Mouse (Mus musculus): ENCODE data around the gene Amh. TPM values are rescaled to one million over a fixed set of nuclear protein-coding genes. Genes with fewer than 3 reads are reported as not detected.
A peak's percentile ranks its signal among the peaks of the same experiment; 100 is the strongest.

Amh gene
- polyA plus RNA-seq, 1 experiment from 2014 or later, result 0.47 TPM

- no peak for TF ChIP-seq CTCF (IDR thresholded peaks at IDR 0.05)
- ChIA-PET POLR2A (interaction anchor here (0.6 to 1.2 kb wide), 2 partner anchors 16 to 28 kb away, joined by 3 read pairs; partner anchors contain the start of gene Tmprss9), CTCF (interaction anchor here (0.7 kb wide), 1 partner anchor 28 kb away, joined by 3 read pairs; no protein-coding TSS in a partner anchor)
- in situ Hi-C loops (cut with MboI; ENCODE audit: low pct_unique_long_range_greater_than_20kb), result no loop called here
- no peaks in the 10 kb centered on the region for H3K27me3 ChIP-seq
- DNase-seq (ENCODE audit: low read depth, low spot score) (peak; percentile 51), ATAC-seq (peak; percentile 42)
These were observed 50.1 kb downstream of the Amh start, which contains the start of the genes Lsm7 and Sppl2b for GRCm38 (mm10) chr10:80854913-80855748. Gene Lsm7 (minus strand): TSS chr10:80855209. Gene Sppl2b (plus strand): TSS chr10:80855275.

- ChIA-PET CTCF (interaction anchor here (0.7 to 0.8 kb wide), 2 partner anchors 25 to 27 kb away, joined by 3 read pairs; no protein-coding TSS in a partner anchor), POLR2A (interaction anchor here (1.2 kb wide), 1 partner anchor 28 kb away, joined by 3 read pairs; no protein-coding TSS in a partner anchor)
- ATAC-seq, result no peak
- TF ChIP-seq CTCF (IDR thresholded peaks at IDR 0.05), result no peak
- no peaks in the 10 kb centered on the region for H3K27me3 ChIP-seq
- in situ Hi-C loops (cut with MboI; ENCODE audit: low pct_unique_long_range_greater_than_20kb), result no loop called here
- DNase-seq (ENCODE audit: low read depth, low spot score), result no peak
These were observed 50.7 kb downstream of the Amh start for GRCm38 (mm10) chr10:80855749-80856073.

GRCm38 (mm10) chr10:80856267-80856666 is 51.2 kb downstream of the Amh start:
- ChIA-PET CTCF (interaction anchor here (0.8 kb wide), 1 partner anchor 25 kb away, joined by 3 read pairs; no protein-coding TSS in a partner anchor), POLR2A (interaction anchor here (1.2 kb wide), 1 partner anchor 29 kb away, joined by 3 read pairs; no protein-coding TSS in a partner anchor)
- ATAC-seq (no peak), DNase-seq (ENCODE audit: low read depth, low spot score) (no peak)
- in situ Hi-C loops (cut with MboI; ENCODE audit: low pct_unique_long_range_greater_than_20kb), result no loop called here
- H3K27me3 ChIP-seq, result no peaks in the 10 kb centered on the region
- TF ChIP-seq CTCF (IDR thresholded peaks at IDR 0.05), result no peak

GRCm38 (mm10) chr10:80856908-80857307 is 51.9 kb downstream of the Amh start:
- POLR2A ChIA-PET, result no interaction called here
- ATAC-seq, result no peak
- CTCF ChIA-PET, result no interaction called here
- no peaks in the 10 kb centered on the region for H3K27me3 ChIP-seq
- in situ Hi-C loops (cut with MboI; ENCODE audit: low pct_unique_long_range_greater_than_20kb), result no loop called here
- no peak for DNase-seq (ENCODE audit: low read depth, low spot score)
- TF ChIP-seq CTCF (IDR thresholded peaks at IDR 0.05), result no peak

Other genes with a start within 250 kb of the Amh start
- 32.2 TPM for gene Rexo1, start 243.7 kb upstream of the Amh start, polyA plus RNA-seq (2021)
- 18.7 TPM for gene Klf16, start 227.9 kb upstream of the Amh start, polyA plus RNA-seq (2021)
- gene Abhd17a, start 214.9 kb upstream of the Amh start, polyA plus RNA-seq (2021), result 74.3 TPM
- 76.6 TPM for gene Scamp4, start 202.4 kb upstream of the Amh start, polyA plus RNA-seq (2021)
- 4.7 TPM for gene Adat3, start 202.4 kb upstream of the Amh start, polyA plus RNA-seq (2021)
- 1.7 TPM for gene Gm49322, start 199.2 kb upstream of the Amh start, polyA plus RNA-seq (2021)
- 164 TPM for gene Csnk1g2, start 182.4 kb upstream of the Amh start, polyA plus RNA-seq (2021)
- 70.4 TPM for gene Btbd2, start 148.2 kb upstream of the Amh start, polyA plus RNA-seq (2021)
- 124 TPM for gene Mknk2, start 127.1 kb upstream of the Amh start, polyA plus RNA-seq (2021)
- 15.9 TPM for gene Mob3a, start 103.3 kb upstream of the Amh start, polyA plus RNA-seq (2021)
- 12.0 TPM for gene Izumo4, start 103.1 kb upstream of the Amh start, polyA plus RNA-seq (2021)
- 103 TPM for gene Ap3d1, start 63.0 kb upstream of the Amh start, polyA plus RNA-seq (2021)
- gene Dot1l, start 50.0 kb upstream of the Amh start, polyA plus RNA-seq (2021), result 24.0 TPM
- gene Sf3a2, start 7.0 kb upstream of the Amh start, polyA plus RNA-seq (2021), result 66.7 TPM
- 77.0 TPM for gene Plekhj1, start 6.6 kb upstream of the Amh start, polyA plus RNA-seq (2021)
- not detected for gene Jsrp1, start 8.3 kb downstream of the Amh start, polyA plus RNA-seq (2021)
- 618 TPM for gene Oaz1, start 21.4 kb downstream of the Amh start, polyA plus RNA-seq (2021)
- 0.10 TPM for gene Lingo3, start 38.8 kb downstream of the Amh start, polyA plus RNA-seq (2021)
- gene Lsm7, start 50.0 kb downstream of the Amh start, polyA plus RNA-seq (2021), result 77.8 TPM
- 36.8 TPM for gene Sppl2b, start 50.0 kb downstream of the Amh start, polyA plus RNA-seq (2021)
- 0.04 TPM for gene Tmprss9, start 66.6 kb downstream of the Amh start, polyA plus RNA-seq (2021)
- gene Timm13, start 95.7 kb downstream of the Amh start, polyA plus RNA-seq (2021), result 253 TPM
- 24.7 TPM for gene Lmnb2, start 113.0 kb downstream of the Amh start, polyA plus RNA-seq (2021)
- 53.8 TPM for gene Gadd45b, start 124.8 kb downstream of the Amh start, polyA plus RNA-seq (2021)
- 7.2 TPM for gene Gng7, start 209.7 kb downstream of the Amh start, polyA plus RNA-seq (2021)
- gene Diras1, start 220.4 kb downstream of the Amh start, polyA plus RNA-seq (2021), result 0.33 TPM
- 14.3 TPM for gene Slc39a3, start 232.2 kb downstream of the Amh start, polyA plus RNA-seq (2021)